Mouse (Mus musculus) E14TG2a.4 (cell line): Measurements from ENCODE around the gene 1700021F07Rik.

Experiments
- H3K27me3 ChIP-seq: 2 replicates; pipeline ENCODE4 v1.6.1; 2014; ENCODE audit warnings: low read length, control low read depth; ENCODE audit not compliant: insufficient read depth
- H3K36me3 ChIP-seq: 2 replicates; pipeline ENCODE4 v1.6.1; 2014; ENCODE audit warnings: low read length, control low read depth; ENCODE audit not compliant: insufficient read depth
- H3K4me1 ChIP-seq: replicated peaks from 2 replicates; pipeline ENCODE4 v1.6.1; 2014; ENCODE audit warnings: low read depth, low read length, control low read depth
- H3K4me3 ChIP-seq: replicated peaks from 2 replicates; pipeline ENCODE4 v1.5.1; 2014; ENCODE audit warnings: mild to moderate bottlenecking, low read length
- H3K9me3 ChIP-seq: 2 replicates; pipeline ENCODE4 v1.6.1; 2014; ENCODE audit warnings: low read length, control low read depth
- CTCF ChIP-seq: conservative IDR thresholded peaks from 2 replicates; pipeline ENCODE4 v1.5.1; 2014; ENCODE audit warnings: low read length
- NANOG ChIP-seq: IDR thresholded peaks from 2 replicates; pipeline ENCODE4 v1.6.1; 2014; ENCODE audit warnings: borderline replicate concordance, low read length, mixed read lengths
- POU5F1 ChIP-seq: IDR thresholded peaks from 2 replicates; pipeline ENCODE4 v1.6.1; 2014; ENCODE audit warnings: low read length, borderline replicate concordance

The 1700021F07Rik gene

DNA sequence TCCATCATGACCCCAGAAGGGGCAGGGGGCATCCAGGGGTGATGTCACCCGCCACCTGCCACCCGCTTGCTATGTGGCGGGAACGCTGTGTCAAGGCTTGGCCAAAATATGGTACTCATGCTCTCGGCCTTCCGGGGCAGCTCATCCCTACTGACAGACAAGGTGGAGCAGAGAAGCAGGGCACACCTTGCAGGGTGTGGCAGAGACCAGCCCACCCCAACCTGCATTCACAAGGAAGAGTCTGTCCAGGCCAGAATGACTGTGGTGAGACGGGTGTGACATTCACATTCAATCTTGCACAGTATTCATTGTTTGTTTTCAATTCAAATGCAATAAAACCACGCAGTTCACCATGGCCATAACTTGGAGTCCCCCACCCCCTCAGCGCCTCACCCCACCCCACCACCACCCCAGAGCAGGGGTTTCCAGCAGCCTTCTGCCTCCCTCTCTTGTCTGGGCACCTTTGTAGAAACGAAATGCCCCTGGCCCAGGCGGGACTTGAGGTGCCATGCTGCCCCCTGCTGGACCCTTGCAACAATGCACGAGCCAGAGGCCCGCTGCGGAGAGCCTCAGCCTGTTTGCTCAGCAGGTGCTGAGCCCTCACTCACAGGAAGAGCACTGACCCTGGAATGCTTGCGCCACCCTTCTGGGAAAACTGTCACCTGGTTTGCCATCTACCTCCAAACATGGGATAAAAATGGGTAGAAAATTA lies 23.8 kb downstream of the 1700021F07Rik start:
- Histone ChIP-seq H3K27me3 (peaks cover 26% of the 10 kb centered on the region), H3K9me3 (peaks cover 10% of the 10 kb centered on the region), H3K4me3 (peak overlapping the region; percentile 23; the same call in 1 of the 2 replicates), H3K4me1 (peaks cover 7% of the 10 kb centered on the region), H3K36me3 (no peaks in the 10 kb centered on the region)
- TF ChIP-seq POU5F1 (no peak), CTCF (peak; percentile 68), NANOG (no peak)

GRCm38 (mm10) chr2:173549236-173549635 lies 26.9 kb downstream of the 1700021F07Rik start:
- Histone ChIP-seq H3K36me3 (no peaks in the 10 kb centered on the region), H3K27me3 (peaks cover 36% of the 10 kb centered on the region), H3K4me1 (peaks cover 16% of the 10 kb centered on the region), H3K9me3 (peaks cover 10% of the 10 kb centered on the region), H3K4me3 (no peak overlapping the region)
- TF ChIP-seq NANOG, result no peak
- TF ChIP-seq CTCF, result no peak
- no peak for TF ChIP-seq POU5F1

GRCm38 (mm10) chr2:173550681-173551080 lies 28.3 kb downstream of the 1700021F07Rik start:
- peaks cover 10% of the 10 kb centered on the region for H3K9me3 ChIP-seq
- peaks cover 14% of the 10 kb centered on the region for H3K4me1 ChIP-seq
- no peak overlapping the region for H3K4me3 ChIP-seq
- H3K27me3 ChIP-seq, result peaks cover 44% of the 10 kb centered on the region
- no peak for TF ChIP-seq CTCF
- TF ChIP-seq NANOG, result no peak
- H3K36me3 ChIP-seq, result no peaks in the 10 kb centered on the region

- no peak for TF ChIP-seq POU5F1
- peak; percentile 40; the same call in 1 of the 2 replicates for TF ChIP-seq CTCF
- no peak overlapping the region for H3K4me3 ChIP-seq
- peaks cover 10% of the 10 kb centered on the region; the same call in 1 of the 2 replicates for H3K4me1 ChIP-seq
- peaks cover 34% of the 10 kb centered on the region for H3K27me3 ChIP-seq
- H3K36me3 ChIP-seq, result no peaks in the 10 kb centered on the region
- H3K9me3 ChIP-seq, result peaks cover 10% of the 10 kb centered on the region
Observed at GRCm38 (mm10) chr2:173553863-173554262, 31.5 kb downstream of the 1700021F07Rik start.

DNA sequence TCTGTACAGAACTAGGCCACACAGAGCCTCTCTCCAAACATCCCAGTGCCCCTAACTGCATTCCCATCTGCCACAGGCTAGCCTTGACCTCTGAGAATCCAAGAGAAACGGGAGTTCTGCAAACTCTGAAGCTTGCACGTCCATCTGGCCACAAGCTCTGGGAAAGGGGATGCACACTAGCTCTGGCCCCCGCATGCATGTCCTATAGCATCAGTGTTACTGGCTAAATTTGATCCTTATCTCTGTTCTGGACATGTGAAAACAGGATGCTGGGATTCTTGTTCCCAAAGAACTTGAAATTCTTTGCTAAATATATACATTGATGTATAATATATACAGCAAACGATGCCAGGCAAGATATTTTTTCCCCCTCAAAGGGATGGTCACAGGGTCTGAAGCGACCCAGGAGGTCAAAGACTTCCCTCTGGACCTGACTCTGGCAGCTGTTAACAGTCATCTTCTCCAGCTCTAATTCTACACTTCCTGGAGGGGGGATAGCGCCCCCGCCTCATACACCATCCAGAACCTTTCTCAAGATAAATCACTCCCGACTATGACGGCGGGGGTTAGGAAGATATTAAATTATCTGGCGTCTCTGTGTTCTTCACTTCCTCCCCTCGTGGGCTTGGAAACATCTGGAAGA lies 36.5 kb downstream of the 1700021F07Rik start:
- TF ChIP-seq NANOG (no peak), CTCF (no peak), POU5F1 (no peak)

GRCm38 (mm10) chr2:173561851-173562442 lies 39.6 kb downstream of the 1700021F07Rik start:
- TF ChIP-seq CTCF (peak; percentile 62), POU5F1 (no peak), NANOG (no peak)
- Histone ChIP-seq H3K9me3 (peaks cover 10% of the 10 kb centered on the region), H3K36me3 (no peaks in the 10 kb centered on the region), H3K4me3 (no peak overlapping the region), H3K4me1 (peaks cover 26% of the 10 kb centered on the region), H3K27me3 (peaks cover 4% of the 10 kb centered on the region; the same call in 1 of the 2 replicates)

More for the DNA sequence above, 36.5 kb downstream of the 1700021F07Rik start:
- peaks cover 15% of the 10 kb centered on the region for H3K27me3 ChIP-seq
- no peak overlapping the region for H3K4me3 ChIP-seq
- H3K36me3 ChIP-seq, result no peaks in the 10 kb centered on the region
- no peaks in the 10 kb centered on the region for H3K9me3 ChIP-seq
- peaks cover 14% of the 10 kb centered on the region; the same call in 1 of the 2 replicates for H3K4me1 ChIP-seq

DNA sequence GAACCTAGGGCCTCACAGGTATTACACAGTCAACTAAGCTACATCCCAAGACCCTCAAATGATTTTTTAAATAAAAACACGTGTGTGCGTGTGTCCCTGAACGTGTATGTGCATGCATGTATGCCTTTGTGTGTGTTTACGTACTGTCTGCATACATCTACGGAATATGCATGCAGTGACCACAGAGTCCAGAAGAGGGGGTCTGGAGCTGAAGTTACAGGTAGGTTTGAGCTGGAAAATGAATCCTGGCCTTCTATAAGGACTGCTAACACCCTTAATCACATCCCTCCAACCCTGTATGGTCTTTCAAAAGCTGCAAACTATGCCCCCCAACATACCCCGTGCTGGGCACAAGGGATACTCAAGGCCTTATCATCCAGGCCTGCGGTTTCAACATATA lies 41.0 kb downstream of the 1700021F07Rik start:
- peaks cover 10% of the 10 kb centered on the region for H3K9me3 ChIP-seq
- H3K36me3 ChIP-seq, result no peaks in the 10 kb centered on the region
- TF ChIP-seq NANOG, result no peak
- TF ChIP-seq POU5F1, result no peak
- no peak for TF ChIP-seq CTCF
- H3K4me3 ChIP-seq, result no peak overlapping the region
- peaks cover 7% of the 10 kb centered on the region for H3K27me3 ChIP-seq
- H3K4me1 ChIP-seq, result peaks cover 26% of the 10 kb centered on the region

DNA sequence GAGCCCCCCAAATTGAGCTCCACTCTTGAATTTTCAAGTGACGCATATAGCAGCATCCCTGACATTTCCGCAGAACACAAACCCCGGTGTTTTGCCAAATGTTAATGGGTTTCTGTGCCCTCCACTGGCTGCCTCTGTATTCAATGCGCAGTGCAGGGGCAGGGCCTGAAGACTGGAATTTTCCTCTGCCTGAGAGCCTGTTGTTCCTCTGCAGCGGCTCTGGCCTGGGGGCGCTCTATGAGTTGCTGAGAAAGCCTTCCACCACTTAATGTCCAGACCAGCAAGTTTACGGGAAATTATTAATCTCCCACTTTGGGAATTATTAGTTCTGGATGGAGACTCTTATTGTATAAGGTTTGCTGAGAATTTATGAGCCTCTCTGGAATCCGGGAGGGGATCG lies 41.8 kb downstream of the 1700021F07Rik start:
- no peak for TF ChIP-seq CTCF
- no peak for TF ChIP-seq POU5F1
- TF ChIP-seq NANOG, result no peak
- Histone ChIP-seq H3K27me3 (peaks cover 11% of the 10 kb centered on the region), H3K36me3 (no peaks in the 10 kb centered on the region), H3K4me3 (no peak overlapping the region), H3K9me3 (peaks cover 10% of the 10 kb centered on the region), H3K4me1 (peaks cover 26% of the 10 kb centered on the region)
